Mouse (Mus musculus): ENCODE results near the gene Dtnb.

DNA sequence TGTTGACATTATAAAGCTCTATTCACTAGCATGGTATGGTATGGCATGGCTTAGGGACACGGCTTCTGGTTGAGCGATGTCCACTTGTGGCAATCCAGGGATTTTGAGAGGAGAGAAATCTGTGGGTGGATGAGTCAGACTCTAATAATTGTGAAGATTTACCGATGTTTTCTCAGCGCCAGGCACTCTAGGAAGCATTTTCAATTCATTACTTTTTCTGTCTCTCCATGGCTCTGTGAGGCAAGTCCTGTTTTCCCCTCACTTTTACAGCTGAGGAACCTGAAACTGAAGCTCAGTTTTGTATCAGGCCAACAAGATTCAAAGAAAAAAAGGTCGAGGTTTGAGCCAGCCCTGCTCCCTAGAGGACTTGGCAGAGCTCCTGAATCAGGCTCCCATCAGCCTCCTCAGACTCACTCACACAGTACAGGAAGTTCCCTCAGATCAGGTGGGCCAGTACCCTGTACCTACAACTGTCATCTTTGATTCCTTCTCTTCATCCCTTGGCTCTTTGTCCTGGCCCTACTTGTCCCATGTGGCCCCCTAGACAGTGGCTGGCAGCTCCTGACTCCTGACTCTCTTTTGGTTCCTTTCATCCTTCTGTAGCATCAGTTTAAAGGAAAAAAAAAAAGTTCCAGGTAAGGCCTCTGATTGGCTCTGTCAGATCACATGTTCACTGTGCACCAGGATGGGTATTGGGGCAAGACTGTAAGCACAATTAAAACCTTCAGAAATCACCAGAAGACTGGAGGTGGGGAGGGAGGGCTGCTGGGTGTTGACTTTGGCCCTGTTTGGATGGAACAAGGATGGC is 252.9 kb downstream of the Dtnb start:
- no peak for TF ChIP-seq CTCF (IDR thresholded peaks at IDR 0.05; ENCODE audit: low read depth)
- no peak for TF ChIP-seq EP300 (optimal IDR thresholded peaks at IDR 0.05)

Data from stomach, postnatal 0 days (tissue).